Mouse (Mus musculus) stomach, postnatal 0 days (tissue): Measurements from ENCODE around the gene Rbm15. TPM values are rescaled to one million over a fixed set of nuclear protein-coding genes. Genes with fewer than 3 reads are reported as not detected.

Experiments
- ATAC-seq: fragments of 200-750 bp; cut with Nextera tagmentation; 2 replicates; pipeline ENCODE4 v1.8.0; 2017; ENCODE audit not compliant: low FRiP score, low TSS enrichment
- DNase-seq: peaks from one replicate; pipeline ENCODE4 v3.0.0-alpha.2; 2016; ENCODE audit warnings: low spot score
- H3K27ac ChIP-seq: fragments of 300-500 bp; sonication (generic); replicated peaks from 2 replicates; pipeline ENCODE4 v1.5.1; 2014; ENCODE audit warnings: mild to moderate bottlenecking, control low read depth
- H3K27me3 ChIP-seq: fragments of 300-500 bp; sonication (generic); 2 replicates; pipeline ENCODE4 v1.6.1; 2014; ENCODE audit warnings: low read length; ENCODE audit not compliant: control insufficient read depth, insufficient read depth
- H3K36me3 ChIP-seq: fragments of 300-500 bp; sonication (generic); 2 replicates; pipeline ENCODE4 v1.6.1; 2014; ENCODE audit warnings: low read length, mixed read lengths; ENCODE audit not compliant: control insufficient read depth, insufficient read depth
- H3K4me1 ChIP-seq: fragments of 300-500 bp; sonication (generic); replicated peaks from 2 replicates; pipeline ENCODE4 v1.6.1; 2014; ENCODE audit warnings: antibody characterized with exemption; ENCODE audit not compliant: control insufficient read depth, insufficient read depth
- H3K4me2 ChIP-seq: fragments of 300-500 bp; sonication (generic); replicated peaks from 2 replicates; pipeline ENCODE4 v1.6.1; 2014; ENCODE audit warnings: low read depth, mild to moderate bottlenecking, control low read depth, moderate library complexity
- H3K4me3 ChIP-seq: fragments of 300-500 bp; sonication (generic); 2 replicates; pipeline ENCODE4 v1.5.1; 2014; ENCODE audit warnings: low read depth, low read length, control low read depth
- H3K9ac ChIP-seq: fragments of 300-500 bp; sonication (generic); 2 replicates; pipeline ENCODE4 v1.6.1; 2014; ENCODE audit warnings: mild to moderate bottlenecking, low read length, control low read depth, mixed read lengths
- H3K9me3 ChIP-seq: fragments of 300-500 bp; sonication (generic); 2 replicates; pipeline ENCODE4 v1.6.1; 2016; ENCODE audit warnings: low read length; ENCODE audit not compliant: control insufficient read depth
- CTCF ChIP-seq: IDR thresholded peaks from 2 replicates; pipeline ENCODE4 v1.5.1; 2016; ENCODE audit warnings: antibody characterized with exemption, low read depth, mild to moderate bottlenecking, moderate library complexity
- EP300 ChIP-seq: optimal IDR thresholded peaks from 2 replicates; pipeline ENCODE3; 2016; ENCODE audit warnings: antibody characterized with exemption
- WGBS: fragments of 180-500 bp; shearing (Covaris S2); extraction: QIAGEN DNeasy Blood & Tissue Kit; methylation state at CpG from one replicate; pipeline ENCODE4 v1.1.7; 2014; 5-methylcytosine and 5-hydroxymethylcytosine counted together
- polyA plus RNA-seq: library from polyadenylated mRNA; unstranded; fragments of >200 nt; fragmentation: Nextera tagmentation; extraction: Ambion mirVana; gene quantifications from 2 replicates; pipeline ENCODE4 v1.2.1, GENCODE M21; 2015

Gene Rbm15
- polyA plus RNA-seq, 1 experiment from 2014 or later: 6.0 TPM

DNA sequence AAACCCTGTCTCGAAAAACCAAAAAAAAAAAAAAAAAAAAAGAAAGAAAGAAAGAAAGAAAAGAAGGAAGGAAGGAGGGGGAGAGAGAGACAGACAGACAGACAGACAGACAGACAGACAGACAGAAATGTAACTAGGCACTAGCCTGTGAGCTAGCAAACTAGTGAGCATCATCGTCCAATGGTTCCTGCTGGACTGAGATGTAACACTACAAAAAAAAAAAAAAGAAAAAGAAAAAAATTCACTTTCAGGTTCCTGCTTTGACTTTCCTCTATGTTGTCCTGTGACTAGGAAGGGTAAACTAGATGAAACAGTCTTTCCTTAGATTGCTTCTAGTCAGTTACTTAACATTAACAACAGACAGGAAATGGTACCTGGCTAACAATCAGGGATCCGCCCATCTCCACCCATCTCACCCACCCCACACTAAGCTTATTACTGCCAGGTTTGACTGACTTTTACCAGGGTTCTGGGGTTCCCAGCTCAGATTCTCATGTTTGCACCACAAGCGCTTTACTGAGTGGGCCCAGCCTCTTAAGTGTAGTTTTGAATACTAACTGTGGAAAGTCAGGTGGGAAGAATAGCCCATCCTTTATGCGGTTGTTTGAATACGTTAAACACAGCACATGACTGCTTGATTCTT lies 22.3 kb upstream of the Rbm15 start:
- Histone ChIP-seq H3K27ac (no peak overlapping the region), H3K4me3 (no peak overlapping the region), H3K4me2 (no peak overlapping the region), H3K9ac (no peak overlapping the region), H3K36me3 (no peaks in the 10 kb centered on the region), H3K9me3 (no peaks in the 10 kb centered on the region), H3K27me3 (no peaks in the 10 kb centered on the region), H3K4me1 (no peaks in the 10 kb centered on the region)
- 88% methylated on average over 5 of the region's 6 CpGs for WGBS
- ATAC-seq (no peak), DNase-seq (no peak)
- no peak for TF ChIP-seq CTCF
- no peak for TF ChIP-seq EP300

DNA sequence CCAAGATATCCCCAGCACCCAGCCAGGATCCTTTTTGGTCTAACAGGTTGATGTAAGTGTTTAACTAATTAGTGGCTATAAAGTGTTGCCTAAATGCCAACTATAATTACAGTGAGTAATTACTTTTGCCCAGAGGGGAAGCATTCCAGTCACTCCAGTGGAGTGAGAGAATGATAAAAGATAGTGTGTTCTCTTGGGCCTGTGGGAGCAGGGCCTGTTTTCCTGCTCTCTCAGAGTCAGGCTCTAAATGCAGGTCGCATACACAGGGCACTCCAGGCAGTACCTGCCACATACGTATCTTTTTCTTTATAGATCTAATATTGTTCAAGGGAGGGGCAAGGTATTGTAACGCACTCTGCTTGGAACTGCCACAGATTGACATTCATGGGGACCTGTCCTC lies 18.2 kb upstream of the Rbm15 start:
- DNase-seq (peak; percentile 26), ATAC-seq (peak; percentile 88)
- Histone ChIP-seq H3K27me3 (no peaks in the 10 kb centered on the region), H3K36me3 (no peaks in the 10 kb centered on the region), H3K27ac (no peak overlapping the region), H3K4me2 (no peak overlapping the region), H3K9ac (no peak overlapping the region), H3K4me3 (no peak overlapping the region), H3K4me1 (no peaks in the 10 kb centered on the region), H3K9me3 (no peaks in the 10 kb centered on the region)
- WGBS: 61% methylated on average over 3 of the region's 3 CpGs
- TF ChIP-seq EP300: no peak
- TF ChIP-seq CTCF: no peak

DNA sequence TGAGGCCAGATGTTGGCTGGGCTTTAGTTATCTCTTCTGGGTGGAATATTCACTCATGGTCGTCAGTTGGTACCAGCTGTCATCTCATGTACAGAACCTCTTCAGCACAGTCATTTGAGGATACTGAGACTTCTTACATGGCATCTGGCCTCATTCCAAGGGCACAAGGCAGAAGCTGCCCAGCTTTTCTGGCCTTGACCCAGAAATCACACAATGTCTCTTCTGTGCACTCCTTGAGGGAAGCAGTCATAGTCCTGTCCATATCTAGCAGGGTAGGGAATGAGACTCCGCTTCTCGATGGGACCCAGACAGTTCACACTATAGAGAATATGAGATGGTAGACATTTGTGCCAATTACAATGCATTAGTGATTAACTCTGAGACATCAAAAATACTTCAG lies 15.5 kb upstream of the Rbm15 start:
- no peak overlapping the region for H3K4me2 ChIP-seq
- ATAC-seq (no peak), DNase-seq (no peak)
- H3K9ac ChIP-seq: no peak overlapping the region
- no peaks in the 10 kb centered on the region for H3K27me3 ChIP-seq
- no peaks in the 10 kb centered on the region for H3K9me3 ChIP-seq
- no peaks in the 10 kb centered on the region for H3K4me1 ChIP-seq
- H3K36me3 ChIP-seq: no peaks in the 10 kb centered on the region
- no peak overlapping the region for H3K27ac ChIP-seq
- TF ChIP-seq EP300: no peak
- no peak for TF ChIP-seq CTCF
- H3K4me3 ChIP-seq: no peak overlapping the region
- WGBS: 76% methylated on average over 3 of the region's 3 CpGs

DNA sequence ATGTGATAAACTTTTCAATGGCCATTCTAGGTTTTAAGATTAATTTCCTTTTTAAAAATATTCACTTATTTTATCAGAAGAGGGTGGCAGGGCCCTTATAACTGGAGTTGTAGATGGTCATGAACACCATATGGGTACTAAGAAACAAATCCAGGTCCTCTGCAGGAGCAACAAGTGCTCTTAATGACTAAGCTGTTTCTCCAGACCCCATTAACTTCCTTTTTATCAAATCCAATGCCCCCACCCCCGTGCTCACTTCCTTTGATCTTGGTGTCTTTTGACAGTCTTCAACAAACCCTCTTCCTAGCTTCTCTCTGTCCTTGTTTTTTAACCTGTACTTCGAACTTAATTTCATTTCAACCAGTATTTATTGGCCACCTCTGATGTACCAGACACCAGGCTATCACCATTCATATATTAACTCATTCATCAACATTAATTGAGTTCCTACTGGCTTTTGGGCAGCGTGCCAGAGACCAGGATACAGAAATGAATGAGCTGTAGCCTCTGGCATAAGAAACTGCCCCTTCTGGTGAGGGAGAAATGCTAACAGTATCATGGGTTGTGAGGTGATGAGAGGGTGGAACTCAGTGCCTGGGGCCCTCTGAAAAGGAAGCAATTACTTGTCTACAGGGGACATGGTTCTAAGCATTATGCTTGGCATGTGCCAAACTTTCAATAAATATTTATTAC lies 11.7 kb upstream of the Rbm15 start:
- H3K9me3 ChIP-seq: no peaks in the 10 kb centered on the region
- WGBS: 43% methylated on average over 3 of the region's 3 CpGs
- H3K27me3 ChIP-seq: no peaks in the 10 kb centered on the region
- no peak overlapping the region for H3K4me2 ChIP-seq
- no peaks in the 10 kb centered on the region for H3K36me3 ChIP-seq
- H3K4me1 ChIP-seq: no peaks in the 10 kb centered on the region
- TF ChIP-seq EP300 (no peak), CTCF (no peak)
- no peak overlapping the region for H3K27ac ChIP-seq
- no peak for DNase-seq
- ATAC-seq: no peak
- H3K4me3 ChIP-seq: no peak overlapping the region
- H3K9ac ChIP-seq: no peak overlapping the region

DNA sequence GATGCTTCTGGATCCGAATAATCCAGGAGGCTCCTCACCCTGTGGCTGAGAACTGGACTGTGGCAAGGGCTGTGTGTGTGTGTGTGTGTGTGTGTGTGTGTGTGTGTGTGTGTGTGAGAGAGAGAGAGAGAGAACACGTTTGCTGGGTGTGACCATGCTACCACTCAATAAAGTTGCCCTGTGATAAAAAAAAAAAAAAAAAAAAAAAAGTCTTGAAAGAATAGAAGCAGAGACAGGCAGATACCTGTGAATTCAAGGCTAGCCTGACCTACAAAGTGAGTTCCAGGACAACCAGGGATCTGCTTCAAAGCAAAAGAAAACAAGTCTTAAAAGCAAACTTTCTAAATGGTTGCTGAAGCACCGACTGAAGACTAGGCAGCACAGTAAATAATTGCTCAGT lies 10.5 kb upstream of the Rbm15 start:
- Histone ChIP-seq H3K4me3 (no peak overlapping the region), H3K4me2 (no peak overlapping the region), H3K27ac (no peak overlapping the region), H3K9ac (no peak overlapping the region), H3K4me1 (no peaks in the 10 kb centered on the region), H3K9me3 (no peaks in the 10 kb centered on the region), H3K36me3 (no peaks in the 10 kb centered on the region), H3K27me3 (no peaks in the 10 kb centered on the region)
- DNase-seq (no peak), ATAC-seq (no peak)
- 33% methylated on average over 3 of the region's 3 CpGs for WGBS
- TF ChIP-seq EP300 (no peak), CTCF (no peak)

DNA sequence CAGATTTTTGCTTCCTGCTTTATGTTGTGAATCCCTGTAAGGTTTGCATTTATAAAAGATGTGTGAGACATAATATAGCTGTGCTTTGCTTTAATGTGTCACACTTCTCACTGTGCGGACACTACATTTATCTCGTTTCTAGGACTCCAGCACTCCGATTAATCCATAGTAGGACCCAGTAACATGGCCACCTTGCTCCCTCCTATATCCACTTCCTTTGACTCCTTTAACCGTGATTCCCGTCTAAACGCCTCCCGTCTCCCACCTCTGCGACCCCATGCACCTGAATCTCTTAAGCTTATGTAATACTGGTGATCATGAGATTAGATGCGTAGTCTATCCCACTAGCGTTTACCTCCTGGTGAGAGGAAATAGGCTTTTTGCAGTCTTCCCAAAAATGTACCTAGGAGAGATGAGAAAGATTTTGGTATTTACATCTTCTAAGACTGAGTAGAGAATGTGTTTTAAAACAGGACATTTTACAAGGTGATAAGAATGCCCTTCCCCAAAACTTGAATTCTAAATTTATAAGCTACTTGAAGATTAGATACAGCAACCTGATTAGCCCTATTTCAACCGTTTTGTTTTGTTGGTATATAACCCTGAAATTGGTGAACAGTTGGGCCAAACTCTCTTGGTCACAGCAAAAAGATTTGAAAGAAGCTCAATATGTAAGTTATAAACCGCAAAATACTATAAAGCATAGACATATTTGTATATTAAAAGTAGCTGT lies 895 bp upstream of the Rbm15 start:
- TF ChIP-seq EP300 (no peak), CTCF (no peak)
- ATAC-seq (no peak), DNase-seq (no peak)
- 10% methylated on average over 12 of the region's 12 CpGs for WGBS
- Histone ChIP-seq H3K4me2 (peak overlapping the region; percentile 70), H3K27me3 (no peaks in the 10 kb centered on the region), H3K4me1 (peaks cover 8% of the 10 kb centered on the region), H3K27ac (peak overlapping the region; percentile 97), H3K36me3 (0 out of 2 replicates have a peak, but pooled peaks cover 3% of the 10 kb centered on the region), H3K4me3 (peak overlapping the region; percentile 58), H3K9ac (peak overlapping the region; percentile 87), H3K9me3 (no peaks in the 10 kb centered on the region)
